Mouse (Mus musculus): ENCODE data around the gene Klrc1. TPM values are rescaled to one million over a fixed set of nuclear protein-coding genes. Genes with fewer than 3 reads are reported as not detected.
"Not testable (repeated sequence)": the region's sequence is repeated elsewhere in the genome, so short reads cannot be mapped to it uniquely, and the experiment has no call there.

Klrc1 gene
- polyA plus RNA-seq, 1 experiment from 2014 or later, result 0.45 TPM

DNA sequence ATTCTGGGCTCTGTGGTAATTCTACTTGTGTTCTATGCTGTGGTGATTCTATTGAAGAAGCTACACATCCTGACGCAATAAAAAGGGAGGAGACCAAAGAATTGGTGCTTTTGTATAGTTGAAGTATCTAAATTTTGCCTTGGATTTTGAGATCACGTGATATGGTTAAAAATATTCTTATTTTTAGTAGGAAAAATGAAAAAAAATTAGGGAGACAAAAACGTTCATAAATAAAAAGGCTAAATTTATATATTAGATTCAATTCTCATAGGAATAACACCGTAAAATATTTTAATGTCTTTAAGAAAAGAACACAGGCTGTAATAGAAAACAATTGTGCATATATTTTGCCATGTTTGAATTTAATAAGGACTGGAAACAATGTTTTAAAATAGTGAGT lies 18.2 kb downstream of the Klrc1 start, which contains the start of gene Klrc2:
TSS of gene Klrc2 (minus strand) at position 101 of the 400 bp plus-strand sequence.
- not testable (repeated sequence) for ATAC-seq (ENCODE audit: low read depth); H3K27ac ChIP-seq (ENCODE audit: low read length); H3K27me3 ChIP-seq (ENCODE audit: control insufficient read depth, insufficient read depth, low read depth, low read length); H3K4me1 ChIP-seq (ENCODE audit: control insufficient read depth, low read depth, low read length); H3K36me3 ChIP-seq (ENCODE audit: control insufficient read depth, insufficient read depth); H3K4me3 ChIP-seq (ENCODE audit: low read depth, low read length); H3K9ac ChIP-seq (ENCODE audit: low read depth, low read length); H3K4me2 ChIP-seq (ENCODE audit: low read depth, low read length); H3K9me3 ChIP-seq (replicated peaks; ENCODE audit: control insufficient read depth, low read length)
- 61% methylated on average over 4 of the region's 4 CpGs for WGBS (ENCODE audit: insufficient replicate concordance)

- H3K4me1 ChIP-seq (ENCODE audit: control insufficient read depth, low read depth, low read length); H3K4me2 ChIP-seq (ENCODE audit: low read depth, low read length); H3K36me3 ChIP-seq (ENCODE audit: control insufficient read depth, insufficient read depth); H3K27ac ChIP-seq (ENCODE audit: low read length); H3K9me3 ChIP-seq (replicated peaks; ENCODE audit: control insufficient read depth, low read length); H3K27me3 ChIP-seq (ENCODE audit: control insufficient read depth, insufficient read depth, low read depth, low read length); ATAC-seq (ENCODE audit: low read depth); H3K4me3 ChIP-seq (ENCODE audit: low read depth, low read length); H3K9ac ChIP-seq (ENCODE audit: low read depth, low read length): not testable (repeated sequence)
- WGBS (ENCODE audit: insufficient replicate concordance), result 70% methylated on average over 2 of the region's 3 CpGs
Observed at GRCm38 (mm10) chr6:129644054-129644453, 34.7 kb downstream of the Klrc1 start.

- WGBS (ENCODE audit: insufficient replicate concordance), result 62% methylated on average over 3 of the region's 3 CpGs
- not testable (repeated sequence) for H3K27ac ChIP-seq (ENCODE audit: low read length); H3K27me3 ChIP-seq (ENCODE audit: control insufficient read depth, insufficient read depth, low read depth, low read length); H3K4me1 ChIP-seq (ENCODE audit: control insufficient read depth, low read depth, low read length); ATAC-seq (ENCODE audit: low read depth); H3K4me3 ChIP-seq (ENCODE audit: low read depth, low read length); H3K36me3 ChIP-seq (ENCODE audit: control insufficient read depth, insufficient read depth); H3K9ac ChIP-seq (ENCODE audit: low read depth, low read length); H3K4me2 ChIP-seq (ENCODE audit: low read depth, low read length); H3K9me3 ChIP-seq (replicated peaks; ENCODE audit: control insufficient read depth, low read length)
Observed at GRCm38 (mm10) chr6:129643237-129643636, 35.5 kb downstream of the Klrc1 start, which contains the start of gene Klrc3. Gene Klrc3 (minus strand): TSS chr6:129643337.

- not testable (repeated sequence) for ATAC-seq (ENCODE audit: low read depth); H3K4me3 ChIP-seq (ENCODE audit: low read depth, low read length); H3K27ac ChIP-seq (ENCODE audit: low read length); H3K36me3 ChIP-seq (ENCODE audit: control insufficient read depth, insufficient read depth); H3K27me3 ChIP-seq (ENCODE audit: control insufficient read depth, insufficient read depth, low read depth, low read length); H3K9me3 ChIP-seq (replicated peaks; ENCODE audit: control insufficient read depth, low read length); H3K9ac ChIP-seq (ENCODE audit: low read depth, low read length); H3K4me1 ChIP-seq (ENCODE audit: control insufficient read depth, low read depth, low read length); H3K4me2 ChIP-seq (ENCODE audit: low read depth, low read length)
- WGBS (ENCODE audit: insufficient replicate concordance), result 42% methylated on average over 2 of the region's 2 CpGs
Observed at GRCm38 (mm10) chr6:129631046-129631445, 47.7 kb downstream of the Klrc1 start.

DNA sequence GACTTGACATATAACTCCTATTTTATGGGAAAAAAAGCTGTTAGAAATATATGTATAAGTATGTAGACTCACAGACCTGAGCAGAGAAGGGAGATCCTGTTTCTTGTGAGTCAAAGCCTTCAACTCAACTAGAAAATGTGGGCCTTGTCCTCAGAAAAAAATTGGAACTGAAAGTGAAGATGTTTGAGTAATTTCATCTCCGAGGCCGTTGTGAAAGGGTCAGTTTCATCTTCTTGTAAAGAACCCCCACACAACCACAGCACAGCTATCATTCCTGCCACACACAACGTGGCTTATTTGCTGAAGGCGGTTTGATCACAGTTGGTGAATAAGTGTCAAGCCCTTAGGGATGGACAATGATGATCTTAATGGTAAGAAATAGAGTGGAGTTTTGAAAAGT lies 55.0 kb downstream of the Klrc1 start, which contains the start of gene Klrk1:
TSS of gene Klrk1 (minus strand) at position 130 of the 400 bp plus-strand sequence.
- H3K27me3 ChIP-seq (ENCODE audit: control insufficient read depth, insufficient read depth, low read depth, low read length), result no peaks in the 10 kb centered on the region
- H3K36me3 ChIP-seq (ENCODE audit: control insufficient read depth, insufficient read depth), result no peaks in the 10 kb centered on the region
- no peak for ATAC-seq (ENCODE audit: low read depth)
- no peak within 1 kb of the TSS for H3K4me3 ChIP-seq (ENCODE audit: low read depth, low read length)
- no peak within 1 kb of the TSS for H3K9ac ChIP-seq (ENCODE audit: low read depth, low read length)
- WGBS (ENCODE audit: insufficient replicate concordance), result 48% methylated on average over 4 of the region's 4 CpGs
- no peaks in the 10 kb centered on the region for H3K9me3 ChIP-seq (replicated peaks; ENCODE audit: control insufficient read depth, low read length)
- H3K27ac ChIP-seq (ENCODE audit: low read length), result no peak within 1 kb of the TSS
- no peaks in the 10 kb centered on the region for H3K4me1 ChIP-seq (ENCODE audit: control insufficient read depth, low read depth, low read length)
- H3K4me2 ChIP-seq (ENCODE audit: low read depth, low read length), result no peak within 1 kb of the TSS

Small RNA genes within 50 kb of the gene (microRNA-seq; reads per million reads assigned to microRNA genes)
- gene Mir680-1, result not detected

Other genes starting within 250 kb of the Klrc1 start
- gene Clec1a, start 227.0 kb downstream of the Klrc1 start, polyA plus RNA-seq (2015; fragmentation: Nextera tagmentation; extraction: Ambion mirVana), result 0.21 and 0.36 TPM in 2 replicates
- gene Olr1, start 171.8 kb downstream of the Klrc1 start, polyA plus RNA-seq (2015; fragmentation: Nextera tagmentation; extraction: Ambion mirVana), result 1.2 and 1.3 TPM in 2 replicates
- gene Tmem52b, start 166.4 kb downstream of the Klrc1 start, polyA plus RNA-seq (2015; fragmentation: Nextera tagmentation; extraction: Ambion mirVana), result 0.04 TPM in 1 of 2 replicates, not detected in the other
- 28.4 and 28.6 TPM in 2 replicates for gene Gabarapl1, start 145.8 kb downstream of the Klrc1 start, polyA plus RNA-seq (2015; fragmentation: Nextera tagmentation; extraction: Ambion mirVana)
- 0.13 TPM in 1 of 2 replicates, not detected in the other for gene Klre1, start 101.1 kb downstream of the Klrc1 start, polyA plus RNA-seq (2015; fragmentation: Nextera tagmentation; extraction: Ambion mirVana)
- gene Klrd1, start 87.2 kb downstream of the Klrc1 start, polyA plus RNA-seq (2015; fragmentation: Nextera tagmentation; extraction: Ambion mirVana), result 0.68 and 1.0 TPM in 2 replicates
- 0.68 and 0.77 TPM in 2 replicates for gene Klrk1, start 55.1 kb downstream of the Klrc1 start, polyA plus RNA-seq (2015; fragmentation: Nextera tagmentation; extraction: Ambion mirVana)
- gene Klrc3, start 35.6 kb downstream of the Klrc1 start, polyA plus RNA-seq (2015; fragmentation: Nextera tagmentation; extraction: Ambion mirVana), result not detected in 2 replicates
- 0.05 TPM in 1 of 2 replicates, not detected in the other for gene Klrc2, start 18.3 kb downstream of the Klrc1 start, polyA plus RNA-seq (2015; fragmentation: Nextera tagmentation; extraction: Ambion mirVana)
- 0.17 TPM in 1 of 2 replicates, not detected in the other for gene Klri1, start 38.2 kb upstream of the Klrc1 start, polyA plus RNA-seq (2015; fragmentation: Nextera tagmentation; extraction: Ambion mirVana)
- 0.02 and 0.07 TPM in 2 replicates for gene Klri2, start 61.5 kb upstream of the Klrc1 start, polyA plus RNA-seq (2015; fragmentation: Nextera tagmentation; extraction: Ambion mirVana)
- gene Gm156, start 105.3 kb upstream of the Klrc1 start, polyA plus RNA-seq (2015; fragmentation: Nextera tagmentation; extraction: Ambion mirVana), result not detected in 2 replicates
- gene Gm17631, start 183.7 kb upstream of the Klrc1 start, polyA plus RNA-seq (2015; fragmentation: Nextera tagmentation; extraction: Ambion mirVana), result not detected in 2 replicates
- gene Klra17, start 197.7 kb upstream of the Klrc1 start, polyA plus RNA-seq (2015; fragmentation: Nextera tagmentation; extraction: Ambion mirVana), result 0.37 and 0.38 TPM in 2 replicates
- gene Klra5, start 238.7 kb upstream of the Klrc1 start, polyA plus RNA-seq (2015; fragmentation: Nextera tagmentation; extraction: Ambion mirVana), result 0.12 and 0.22 TPM in 2 replicates

Data from liver, embryonic 16.5 days (tissue).